Mouse (Mus musculus) thymus, adult 2 months (tissue): ENCODE data around the gene Ctnnbip1.

Source experiments
- CTCF ChIP-seq: fragments of 200-500 bp; IDR thresholded peaks from 2 replicates; pipeline ENCODE4 v1.5.1; 2012; ENCODE audit warnings: mild to moderate bottlenecking, control low read depth, low read length, moderate library complexity, borderline replicate concordance; ENCODE audit not compliant: control insufficient read depth, poor library complexity, insufficient read depth; ENCODE audit errors: extremely low read depth
- POLR2A ChIP-seq: fragments of 200-500 bp; IDR thresholded peaks from 2 replicates; pipeline ENCODE4 v1.6.1; 2012; ENCODE audit warnings: mild to moderate bottlenecking, low read length, control low read depth, moderate library complexity; ENCODE audit not compliant: control insufficient read depth, poor library complexity, insufficient read depth; ENCODE audit errors: extremely low read depth

GRCm38 (mm10) chr4:149498901-149499300 is 19.1 kb upstream of the Ctnnbip1 start:
- no peak for TF ChIP-seq CTCF
- no peak for TF ChIP-seq POLR2A
